Mouse (Mus musculus) MEL (cell line): ENCODE data around the gene Fn1. TPM values are rescaled to one million over a fixed set of nuclear protein-coding genes. Genes with fewer than 3 reads are reported as not detected.

ENCODE experiments used
- DNase-seq: peaks from one replicate; pipeline ENCODE4 v3.0.0; 2011; ENCODE audit warnings: low read depth, low spot score
- H3K27ac ChIP-seq: 2 replicates; pipeline ENCODE4 v1.5.1; 2012; ENCODE audit warnings: low read depth, mild to moderate bottlenecking, control low read depth, low read length, moderate library complexity; ENCODE audit not compliant: control insufficient read depth
- H3K27me3 ChIP-seq, 2 experiments: fragments of 150-350 bp in 1 of 2; sonication (generic) in 1 of 2; 2 replicates each; pipeline ENCODE4 v1.6.1; 2012; ENCODE audit warnings: low read length in 2 of 2, mild to moderate bottlenecking in 2 of 2, improper control_type of control experiment in 1 of 2, moderate library complexity in 1 of 2; ENCODE audit not compliant: insufficient read depth in 2 of 2, control insufficient read depth in 1 of 2
- H3K36me3 ChIP-seq, 2 experiments: 2 replicates each; pipeline ENCODE4 v1.6.1; 2012 to 2014; ENCODE audit warnings: low read length in 2 of 2, improper control_type of control experiment in 1 of 2, inconsistent platforms in 1 of 2, mild to moderate bottlenecking in 1 of 2; ENCODE audit not compliant: insufficient read depth in 2 of 2, control insufficient read depth in 1 of 2
- H3K4me1 ChIP-seq, 2 experiments: fragments of 150-350 bp in 1 of 2; sonication (generic) in 1 of 2; 2 replicates each; pipeline ENCODE4 v1.6.1; 2012; ENCODE audit warnings: low read length in 2 of 2, improper control_type of control experiment in 1 of 2, mild to moderate bottlenecking in 1 of 2; ENCODE audit not compliant: insufficient read depth in 2 of 2, control insufficient read depth in 1 of 2
- H3K4me3 ChIP-seq, 2 experiments: fragments of 150-350 bp in 1 of 2; sonication (generic) in 1 of 2; 2 replicates each; pipeline ENCODE4 v1.5.1; 2012; ENCODE audit warnings: low read depth in 2 of 2, low read length in 2 of 2, mild to moderate bottlenecking in 2 of 2, moderate library complexity in 2 of 2, control low read depth in 1 of 2, improper control_type of control experiment in 1 of 2; ENCODE audit not compliant: control insufficient read depth in 1 of 2, insufficient read depth in 1 of 2
- H3K79me2 ChIP-seq: 2 replicates; pipeline ENCODE4 v1.6.1; 2012; ENCODE audit warnings: mild to moderate bottlenecking, low read length, moderate library complexity; ENCODE audit not compliant: control insufficient read depth, poor library complexity, insufficient read depth
- H3K9ac ChIP-seq: 2 replicates; pipeline ENCODE4 v1.6.1; 2012; ENCODE audit warnings: low read depth, mild to moderate bottlenecking, control low read depth, low read length, moderate library complexity; ENCODE audit not compliant: control insufficient read depth, poor library complexity, severe bottlenecking
- H3K9me3 ChIP-seq: fragments of 150-350 bp; sonication (generic); replicated peaks from 2 replicates; pipeline ENCODE4 v1.6.1; 2012; ENCODE audit warnings: mild to moderate bottlenecking, low read length, improper control_type of control experiment, moderate library complexity; ENCODE audit not compliant: insufficient read depth
- BHLHE40 ChIP-seq: IDR thresholded peaks from 2 replicates; pipeline ENCODE4 v1.6.1; 2012; ENCODE audit warnings: low read depth, mild to moderate bottlenecking, inconsistent platforms, low read length, improper control_type of control experiment, borderline replicate concordance
- CHD2 ChIP-seq: IDR thresholded peaks from 2 replicates; pipeline ENCODE4 v1.6.1; 2011; ENCODE audit warnings: low read length, improper control_type of control experiment
- CTCF ChIP-seq, 3 experiments: IDR thresholded peaks in 2 of 3; conservative IDR thresholded peaks in 1 of 3; 2 replicates each; pipeline ENCODE4 v1.5.1; 2011 to 2012; ENCODE audit warnings: low read length in 3 of 3, low read depth in 2 of 3, mild to moderate bottlenecking in 2 of 3, improper control_type of control experiment in 1 of 3, inconsistent platforms in 1 of 3, mixed read lengths in 1 of 3, moderate library complexity in 1 of 3; ENCODE audit not compliant: control insufficient read depth in 1 of 3, insufficient read depth in 1 of 3, poor library complexity in 1 of 3, severe bottlenecking in 1 of 3
- E2F4 ChIP-seq: IDR thresholded peaks from 2 replicates; pipeline ENCODE4 v1.6.1; 2011; ENCODE audit warnings: low read depth, low read length, improper control_type of control experiment, borderline replicate concordance
- ELF1 ChIP-seq: IDR thresholded peaks from 2 replicates; pipeline ENCODE4 v1.6.1; 2014; ENCODE audit warnings: low read depth, mild to moderate bottlenecking, inconsistent platforms, low read length, improper control_type of control experiment, moderate library complexity
- EP300 ChIP-seq, 2 experiments: IDR thresholded peaks; 2 replicates each; pipeline ENCODE4 v1.6.1; 2011; ENCODE audit warnings: improper control_type of control experiment in 2 of 2, low read length in 2 of 2, low read depth in 1 of 2, mild to moderate bottlenecking in 1 of 2
- ETS1 ChIP-seq: IDR thresholded peaks from 2 replicates; pipeline ENCODE4 v1.6.1; 2012; ENCODE audit warnings: low read depth, mild to moderate bottlenecking, inconsistent platforms, low read length, improper control_type of control experiment, moderate library complexity
- GABPA ChIP-seq: IDR thresholded peaks from 2 replicates; pipeline ENCODE4 v1.6.1; 2012; ENCODE audit warnings: low read depth, mild to moderate bottlenecking, inconsistent platforms, low read length, improper control_type of control experiment, moderate library complexity
- GATA1 ChIP-seq: IDR thresholded peaks from 2 replicates; pipeline ENCODE4 v1.6.1; 2011; ENCODE audit warnings: low read depth, low read length, improper control_type of control experiment
- HCFC1 ChIP-seq: IDR thresholded peaks from 2 replicates; pipeline ENCODE4 v1.6.1; 2012; ENCODE audit warnings: low read depth, mild to moderate bottlenecking, inconsistent platforms, low read length, improper control_type of control experiment, moderate library complexity
- JUND ChIP-seq: IDR thresholded peaks from 2 replicates; pipeline ENCODE4 v1.6.1; 2011; ENCODE audit warnings: low read depth, mild to moderate bottlenecking, improper control_type of control experiment, low read length
- KAT2A ChIP-seq: conservative IDR thresholded peaks from 2 replicates; pipeline ENCODE4 v1.6.1; 2012; ENCODE audit warnings: low read depth, low read length, improper control_type of control experiment, inconsistent platforms
- MAX ChIP-seq: IDR thresholded peaks from 2 replicates; pipeline ENCODE4 v1.6.1; 2011; ENCODE audit warnings: low read length, improper control_type of control experiment
- MXI1 ChIP-seq: IDR thresholded peaks from 2 replicates; pipeline ENCODE4 v1.6.1; 2011; ENCODE audit warnings: mild to moderate bottlenecking, low read depth, low read length, improper control_type of control experiment
- MYB ChIP-seq: IDR thresholded peaks from 2 replicates; pipeline ENCODE4 v1.6.1; 2011; ENCODE audit warnings: mild to moderate bottlenecking, low read depth, low read length, improper control_type of control experiment
- NELFE ChIP-seq: IDR thresholded peaks from 2 replicates; pipeline ENCODE4 v1.6.1; 2011; ENCODE audit warnings: low read depth, low read length, improper control_type of control experiment
- NRF1 ChIP-seq: IDR thresholded peaks from 2 replicates; pipeline ENCODE4 v1.6.1; 2014; ENCODE audit warnings: low read depth, mild to moderate bottlenecking, inconsistent platforms, low read length, improper control_type of control experiment, moderate library complexity; ENCODE audit not compliant: poor library complexity, insufficient read depth, severe bottlenecking
- POLR2AphosphoS2 ChIP-seq: IDR thresholded peaks from 2 replicates; pipeline ENCODE4 v1.6.1; 2011; ENCODE audit warnings: low read length, improper control_type of control experiment
- POLR2AphosphoS5 ChIP-seq: IDR thresholded peaks from 2 replicates; pipeline ENCODE4 v1.6.1; 2012; ENCODE audit warnings: low read depth, borderline replicate concordance, mild to moderate bottlenecking, inconsistent platforms, low read length, moderate library complexity, mixed read lengths
- RAD21 ChIP-seq: IDR thresholded peaks from 2 replicates; pipeline ENCODE4 v1.6.1; 2011; ENCODE audit warnings: mild to moderate bottlenecking, low read depth, low read length, improper control_type of control experiment
- RCOR1 ChIP-seq: IDR thresholded peaks from 2 replicates; pipeline ENCODE4 v1.6.1; 2012; ENCODE audit warnings: low read depth, mild to moderate bottlenecking, inconsistent platforms, low read length, improper control_type of control experiment
- SIN3A ChIP-seq: IDR thresholded peaks from 2 replicates; pipeline ENCODE4 v1.6.1; 2012; ENCODE audit warnings: low read length, improper control_type of control experiment, inconsistent platforms
- SMC3 ChIP-seq: IDR thresholded peaks from 2 replicates; pipeline ENCODE4 v1.6.1; 2011; ENCODE audit warnings: low read depth, low read length, improper control_type of control experiment
- TAL1 ChIP-seq: IDR thresholded peaks from 2 replicates; pipeline ENCODE4 v1.6.1; 2012; ENCODE audit warnings: mild to moderate bottlenecking, inconsistent platforms, low read length, moderate library complexity, mixed read lengths
- TBP ChIP-seq: IDR thresholded peaks from 2 replicates; pipeline ENCODE4 v1.8.0; 2011; ENCODE audit warnings: low read depth, low read length, improper control_type of control experiment
- TCF12 ChIP-seq: IDR thresholded peaks from 2 replicates; pipeline ENCODE4 v1.6.1; 2014; ENCODE audit warnings: low read depth, mild to moderate bottlenecking, inconsistent platforms, low read length, improper control_type of control experiment, moderate library complexity
- UBTF ChIP-seq: IDR thresholded peaks from 2 replicates; pipeline ENCODE4 v1.6.1; 2012; ENCODE audit warnings: low read depth, mild to moderate bottlenecking, inconsistent platforms, low read length, improper control_type of control experiment, moderate library complexity, borderline replicate concordance; ENCODE audit not compliant: insufficient read depth
- USF1 ChIP-seq: IDR thresholded peaks from 2 replicates; pipeline ENCODE4 v1.6.1; 2014; ENCODE audit warnings: low read depth, mild to moderate bottlenecking, inconsistent platforms, low read length, improper control_type of control experiment, moderate library complexity
- ZKSCAN1 ChIP-seq: IDR thresholded peaks from 2 replicates; pipeline ENCODE4 v1.6.1; 2012; ENCODE audit warnings: low read depth, mild to moderate bottlenecking, inconsistent platforms, low read length, improper control_type of control experiment, moderate library complexity
- ZMIZ1 ChIP-seq: IDR thresholded peaks from 2 replicates; pipeline ENCODE4 v1.6.1; 2012; ENCODE audit warnings: low read depth, mild to moderate bottlenecking, inconsistent platforms, low read length, improper control_type of control experiment, moderate library complexity
- polyA plus RNA-seq, 2 experiments: library from polyadenylated mRNA; stranded (reverse) in 1 of 2; unstranded in 1 of 2; fragments of >175 nt in 1 of 2; fragments of >200 nt in 1 of 2; gene quantifications; 2 replicates each; pipeline versions ENCODE4 v1.2.1 to v1.2.4; 2012; ENCODE audit warnings: low replicate concordance in 2 of 2, low read depth in 1 of 2; ENCODE audit not compliant: insufficient read length in 2 of 2, insufficient read depth in 1 of 2, missing spikeins in 1 of 2
- total RNA-seq: library from RNA; depleted of rRNA; stranded (reverse); fragments of 300-350 nt; gene quantifications from 2 replicates; pipeline ENCODE4 v1.2.3, GENCODE M21; 2012

Gene Fn1
- total and polyA plus RNA-seq, 3 experiments: 0.56 TPM; not detected in 2

- Histone ChIP-seq H3K9me3 (no peaks in the 10 kb centered on the region), H3K36me3 (no peaks in the 10 kb centered on the region), H3K79me2 (no peaks in the 10 kb centered on the region), H3K27ac (no peak overlapping the region), H3K4me3 (no peak overlapping the region), H3K4me1 (no peaks in the 10 kb centered on the region), H3K9ac (no peak overlapping the region), H3K27me3 (no peaks in the 10 kb centered on the region; a peak in 1 of 4 replicates)
- TF ChIP-seq GABPA (no peak), SMC3 (no peak), RAD21 (no peak), GATA1 (no peak), TBP (no peak), EP300 (IDR thresholded peaks at IDR 0.05; ENCODE audit: low read depth in 1 of 2, low read length in 2 of 2) (no peak), SIN3A (no peak), ZMIZ1 (no peak), KAT2A (no peak), POLR2AphosphoS2 (no peak), POLR2AphosphoS5 (no peak), NELFE (no peak), BHLHE40 (no peak), JUND (no peak), UBTF (no peak), HCFC1 (no peak), CHD2 (no peak), MXI1 (no peak), ELF1 (no peak), RCOR1 (no peak)
- no peak for DNase-seq
These were observed 57.6 kb downstream of the Fn1 start for GRCm38 (mm10) chr1:71595365-71595764.

GRCm38 (mm10) chr1:71594268-71594667 lies 58.7 kb downstream of the Fn1 start:
- no peak overlapping the region for H3K9ac ChIP-seq
- H3K4me1 ChIP-seq: no peaks in the 10 kb centered on the region
- TF ChIP-seq UBTF: no peak
- TF ChIP-seq POLR2AphosphoS2: no peak
- no peak for TF ChIP-seq ETS1
- TF ChIP-seq MYB: no peak
- no peak for TF ChIP-seq MAX
- TF ChIP-seq ZKSCAN1: no peak
- no peak for TF ChIP-seq E2F4
- TF ChIP-seq SIN3A: no peak
- TF ChIP-seq GATA1: no peak
- no peak for TF ChIP-seq TAL1
- no peak for TF ChIP-seq CTCF (IDR thresholded peaks at IDR 0.05 in 2 of 3, conservative IDR thresholded peaks at IDR 0.05 in 1 of 3; ENCODE audit: control insufficient read depth in 1 of 3, insufficient read depth in 1 of 3, low read depth in 2 of 3, low read length in 3 of 3, poor library complexity in 1 of 3, severe bottlenecking in 1 of 3)
- TF ChIP-seq ZMIZ1: no peak
- no peak for TF ChIP-seq TCF12
- no peak for TF ChIP-seq USF1
- TF ChIP-seq JUND: no peak
- no peak for TF ChIP-seq MXI1
- TF ChIP-seq RCOR1: no peak
- TF ChIP-seq NRF1: no peak
- no peak for TF ChIP-seq ELF1
- no peak for TF ChIP-seq NELFE
- H3K9me3 ChIP-seq: no peaks in the 10 kb centered on the region
- DNase-seq: no peak
- no peaks in the 10 kb centered on the region; a peak in 1 of 4 replicates for H3K27me3 ChIP-seq
- H3K4me3 ChIP-seq: no peak overlapping the region
- no peaks in the 10 kb centered on the region for H3K79me2 ChIP-seq
- H3K27ac ChIP-seq: no peak overlapping the region
- H3K36me3 ChIP-seq: no peaks in the 10 kb centered on the region
